Mouse (Mus musculus) layer of hippocampus, postnatal 10 days (tissue): ENCODE results near the gene Rnf130. TPM values are rescaled to one million over a fixed set of nuclear protein-coding genes. Genes with fewer than 3 reads are reported as not detected.

Source experiments
- DNase-seq, 2 experiments: peaks; one replicate each; pipeline ENCODE4 v3.0.0; 2021; ENCODE audit warnings: low spot score in 2 of 2
- total RNA-seq, 2 experiments: library from RNA; stranded (reverse); gene quantifications; 2 replicates each; pipeline ENCODE4 v1.2.3; 2021

The Rnf130 gene
- total RNA-seq, 2 experiments from 2014 or later: 84.5 to 87.4 TPM

DNA sequence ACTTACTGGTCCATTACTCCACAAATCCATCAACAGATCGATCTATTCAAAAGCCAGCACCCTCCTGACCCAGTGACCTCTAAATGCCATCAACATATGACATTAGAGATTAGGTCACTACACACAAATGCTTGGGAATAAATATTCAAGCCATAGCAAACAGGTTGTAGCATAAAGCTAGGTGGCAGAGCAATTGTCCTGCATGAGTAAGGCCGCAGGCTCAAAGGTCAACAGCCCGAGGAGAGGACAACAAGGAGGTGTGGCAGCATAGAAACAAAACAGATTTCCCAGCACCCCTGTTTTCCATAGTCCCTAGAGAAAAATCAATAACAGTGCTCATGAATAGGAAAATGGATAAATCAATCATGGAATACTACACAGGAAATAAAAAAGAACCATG is 3.1 kb upstream of the Rnf130 start:
- no peak for DNase-seq

- DNase-seq: no peak
Measured at GRCm38 (mm10) chr11:50024445-50024832, 707 bp upstream of the Rnf130 start.

- DNase-seq: no peak
Measured at GRCm38 (mm10) chr11:50025721-50026520, 775 bp downstream of the Rnf130 start.

GRCm38 (mm10) chr11:50026521-50027090 is 1.5 kb downstream of the Rnf130 start:
- no peak for DNase-seq

GRCm38 (mm10) chr11:50028416-50028815 is 3.3 kb downstream of the Rnf130 start:
- DNase-seq: no peak

GRCm38 (mm10) chr11:50034155-50034554 is 9.0 kb downstream of the Rnf130 start:
- DNase-seq: no peak

DNA sequence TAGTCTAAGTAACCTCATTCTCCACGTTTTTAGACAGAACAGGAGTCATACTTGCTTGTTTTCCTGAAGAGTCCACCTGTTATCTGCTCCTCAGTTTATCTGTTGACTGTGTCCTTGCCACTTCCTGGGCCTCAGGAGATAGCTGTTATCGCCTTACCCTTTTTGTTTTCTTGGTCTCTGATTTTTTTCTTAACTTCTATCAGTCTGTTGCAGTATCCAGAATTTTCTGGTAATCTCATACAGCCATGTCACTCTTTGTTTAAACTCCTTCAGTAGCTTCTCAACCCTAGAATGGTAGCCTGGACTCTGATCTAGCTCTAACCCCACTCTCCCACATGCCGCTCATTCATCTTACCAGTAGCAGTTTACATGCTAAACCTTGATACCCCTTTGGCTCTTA is 10.6 kb downstream of the Rnf130 start:
- DNase-seq: no peak

- DNase-seq: no peak
Measured at GRCm38 (mm10) chr11:50036781-50037460, 11.8 kb downstream of the Rnf130 start.

DNA sequence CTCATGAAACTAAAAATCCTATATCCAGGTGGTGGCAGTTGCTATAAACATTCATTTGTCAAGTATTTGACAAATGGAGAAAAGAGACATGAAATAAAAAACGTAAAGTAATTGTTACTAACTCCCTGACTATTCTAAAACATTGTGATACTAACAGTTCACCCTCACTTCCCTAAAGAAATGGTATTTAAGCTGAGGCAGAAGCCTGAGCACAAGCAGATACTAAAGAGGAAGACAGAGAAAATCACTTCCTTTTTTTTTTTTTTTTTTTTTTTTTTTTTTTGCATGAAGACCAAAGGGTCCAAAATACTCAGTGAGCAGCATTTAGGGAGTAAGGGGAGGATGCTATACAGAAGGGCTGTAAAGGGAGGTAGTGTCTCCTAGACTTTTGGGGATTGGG is 13.6 kb downstream of the Rnf130 start:
- no peak for DNase-seq

DNA sequence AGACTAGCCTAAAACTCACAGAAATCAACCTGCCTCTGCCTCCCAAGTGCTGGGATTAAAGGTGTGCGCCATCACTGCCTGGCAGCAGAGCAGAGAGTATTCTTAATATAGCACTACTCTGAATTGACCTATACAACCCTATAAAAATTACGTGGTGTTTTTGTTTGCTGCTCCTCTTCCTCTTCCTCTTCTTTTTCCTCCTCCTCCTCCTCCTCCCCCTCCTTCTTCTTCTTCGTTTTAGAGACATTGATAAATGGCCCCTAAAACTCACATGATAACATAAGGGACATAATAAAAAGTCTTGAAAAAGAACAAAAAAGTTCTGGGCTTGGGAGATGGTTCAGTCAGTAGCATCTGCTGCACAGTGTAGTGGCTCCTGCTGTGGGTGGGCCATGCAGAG is 16.0 kb downstream of the Rnf130 start:
- DNase-seq: no peak

DNA sequence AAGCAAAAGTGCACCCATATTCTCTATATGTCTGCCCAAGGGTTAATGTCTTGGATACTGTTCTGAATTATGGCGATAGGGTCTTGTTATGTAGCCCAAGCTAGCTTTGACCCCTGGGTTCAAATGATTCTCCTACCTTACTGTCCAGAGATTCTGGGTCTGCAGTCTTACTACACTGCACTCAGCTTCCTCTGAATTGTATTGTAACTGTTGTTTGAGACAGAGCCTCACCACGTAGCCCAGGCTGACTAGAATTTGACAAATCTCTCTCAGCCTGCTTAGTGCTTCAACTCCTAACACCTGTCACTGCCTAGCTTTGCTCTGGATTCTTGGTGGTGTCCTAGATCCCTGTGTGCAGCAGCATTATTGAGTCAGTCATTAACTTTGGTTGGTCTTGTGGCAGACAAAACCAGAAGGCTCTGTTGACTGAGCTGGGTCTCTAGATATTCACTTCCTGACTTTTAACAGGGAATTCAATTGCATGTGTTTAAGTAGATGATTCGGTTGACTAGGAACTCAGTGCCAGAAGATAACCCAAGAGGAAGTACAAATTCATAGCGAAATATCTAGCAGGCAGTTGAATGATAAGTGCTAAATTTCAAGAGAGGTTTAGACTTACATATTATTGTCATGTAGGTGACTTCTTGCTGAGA is 17.3 kb downstream of the Rnf130 start:
- no peak for DNase-seq

GRCm38 (mm10) chr11:50044454-50044853 is 19.3 kb downstream of the Rnf130 start:
- DNase-seq: no peak

GRCm38 (mm10) chr11:50047610-50048009 is 22.5 kb downstream of the Rnf130 start:
- DNase-seq: no peak

GRCm38 (mm10) chr11:50048115-50048514 is 23.0 kb downstream of the Rnf130 start:
- DNase-seq: no peak

DNA sequence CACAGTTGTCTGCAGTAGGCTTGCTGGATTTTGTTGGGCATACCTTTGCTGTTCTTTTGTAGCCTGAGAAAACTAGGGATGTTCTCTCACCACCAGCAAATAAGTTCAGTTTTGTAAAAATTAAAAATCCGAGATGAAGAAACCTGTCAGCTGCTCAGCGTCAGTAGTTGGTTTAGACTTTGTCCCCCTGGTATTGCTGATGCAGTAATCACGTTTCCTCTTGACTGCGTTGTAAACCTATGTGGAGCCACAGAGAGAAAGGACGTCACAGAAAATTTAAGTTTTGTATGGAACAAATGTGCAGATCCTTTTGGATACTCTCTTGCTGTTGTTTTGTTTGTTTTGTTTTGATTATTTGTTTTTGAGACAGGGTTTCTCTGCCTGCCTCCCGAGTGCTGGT is 25.2 kb downstream of the Rnf130 start:
- DNase-seq: no peak

- DNase-seq: no peak
Measured at GRCm38 (mm10) chr11:50057713-50058112, 32.6 kb downstream of the Rnf130 start.

GRCm38 (mm10) chr11:50058277-50058676 is 33.1 kb downstream of the Rnf130 start:
- DNase-seq: no peak

- no peak for DNase-seq
Measured at GRCm38 (mm10) chr11:50059045-50059444, 33.9 kb downstream of the Rnf130 start.

- no peak for DNase-seq
Measured at GRCm38 (mm10) chr11:50062116-50062515, 37.0 kb downstream of the Rnf130 start.

- no peak for DNase-seq
Measured at GRCm38 (mm10) chr11:50066088-50066487, 40.9 kb downstream of the Rnf130 start.

DNA sequence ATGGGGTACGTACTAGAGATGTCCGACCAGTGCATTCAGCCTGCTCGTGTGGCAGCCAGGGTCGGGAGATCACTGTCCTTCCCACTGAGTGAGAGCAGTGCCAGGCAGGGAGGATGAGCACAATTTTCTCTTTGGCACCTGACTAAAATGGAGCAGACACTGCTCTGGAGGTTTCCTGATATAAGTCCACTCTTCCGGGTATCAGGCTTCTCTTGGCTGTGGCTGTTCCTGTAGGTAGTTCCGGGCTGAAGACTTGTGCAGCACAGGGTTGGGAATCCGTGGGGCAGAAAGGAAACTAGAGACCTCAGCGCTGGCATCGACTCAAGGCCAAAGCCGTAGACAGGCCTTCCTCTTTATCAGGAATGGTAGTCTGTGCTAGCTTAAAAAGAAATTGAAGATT is 48.7 kb downstream of the Rnf130 start:
- no peak for DNase-seq

DNA sequence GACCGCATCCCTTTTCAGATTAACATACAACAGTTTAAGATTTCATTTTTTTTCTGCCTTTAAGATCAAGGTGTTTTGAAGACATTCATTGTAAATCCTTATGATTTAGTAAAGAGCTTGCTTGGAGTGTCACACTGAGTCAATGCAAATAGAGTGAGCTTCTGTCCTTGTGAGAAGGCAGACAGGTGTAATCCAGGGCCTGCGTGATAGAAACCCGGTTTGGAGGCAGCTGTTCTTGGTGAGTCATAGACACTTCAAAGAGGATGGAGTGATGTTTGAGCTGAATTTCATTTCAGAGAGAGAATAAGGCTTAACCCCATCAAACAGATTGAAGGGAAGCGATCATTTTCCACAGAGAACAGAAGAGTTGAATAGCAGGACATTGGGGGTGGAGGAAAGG is 51.6 kb downstream of the Rnf130 start:
- no peak for DNase-seq
